21 mouse cellular contexts compared by ENCODE assay signal in the genomic region with DNA sequence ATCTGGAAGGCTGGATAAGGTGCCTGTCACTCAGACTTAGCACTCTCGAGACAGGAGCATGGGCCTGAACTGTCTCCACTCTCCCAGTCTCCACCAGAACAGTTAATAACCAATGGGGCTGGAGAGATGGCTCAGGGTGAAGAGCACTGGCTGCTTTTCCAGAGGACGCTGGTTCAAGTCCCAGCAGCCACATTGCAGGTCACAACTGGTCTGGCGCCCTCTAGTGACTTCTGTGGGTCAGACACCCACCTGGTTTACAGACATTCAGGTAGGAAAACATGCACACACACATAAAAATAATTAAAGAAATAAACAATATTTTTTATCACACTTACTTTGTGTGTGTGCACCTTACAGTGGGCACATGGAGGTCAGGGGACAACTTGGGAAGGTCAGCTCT. TPM values are rescaled to one million over a fixed set of nuclear protein-coding genes. Genes with fewer than 3 reads are reported as not detected.
DNase-seq lines count a peak whose midpoint lies in the region; ATAC-seq and TF ChIP-seq lines count a peak whose summit lies in the region.
"Had no signal": no experiment of that assay in that cellular context is flagged by ENCODE, and none has a peak within 500 bp of the region (broad histone marks: within the 10 kb centered on the region; RNA-seq: fewer than 3 reads in every experiment).

No protein-coding gene starts in this region.

- no peaks in the 10 kb centered on the region for H3K27me3 ChIP-seq in liver, adult 2 months (ENCODE audit: control insufficient read depth, insufficient read depth, low read length)
- peaks cover 10% of the 10 kb centered on the region for H3K27me3 ChIP-seq in liver, embryonic 11.5 days (replicated peaks; ENCODE audit: control insufficient read depth, insufficient read depth, low read length)
- no peaks in the 10 kb centered on the region for H3K27me3 ChIP-seq in midbrain, embryonic 16.5 days (ENCODE audit: control insufficient read depth, insufficient read depth, low read depth, low read length)
- H3K27me3 ChIP-seq in forebrain, embryonic 11.5 days (ENCODE audit: control insufficient read depth, insufficient read depth, low read length): peaks cover 2% of the 10 kb centered on the region; the same call in 1 of the 2 replicates
- H3K27me3 ChIP-seq: midbrain, embryonic 15.5 days had no signal

- H3K9ac ChIP-seq in liver, adult 2 months (ENCODE audit: low read depth, low read length): no peak overlapping the region
- no peak overlapping the region for H3K9ac ChIP-seq in liver, embryonic 11.5 days (ENCODE audit: low read depth, low read length)
- H3K9ac ChIP-seq in midbrain, embryonic 16.5 days (ENCODE audit: low read depth, low read length): no peak overlapping the region
- H3K9ac ChIP-seq in forebrain, embryonic 11.5 days (ENCODE audit: low read length): no peak overlapping the region
- H3K9ac ChIP-seq: forebrain, embryonic 13.5 days; hindbrain, embryonic 13.5 days; midbrain, embryonic 15.5 days; neural tube, embryonic 12.5 days had no signal

- no peak overlapping the region for H3K4me3 ChIP-seq in liver, adult 2 months (ENCODE audit: insufficient read depth, low read depth, low read length)
- no peak overlapping the region for H3K4me3 ChIP-seq in liver, embryonic 11.5 days (ENCODE audit: low read depth, low read length)
- no peak overlapping the region for H3K4me3 ChIP-seq in midbrain, embryonic 16.5 days (ENCODE audit: low read depth, low read length)
- H3K4me3 ChIP-seq in forebrain, embryonic 11.5 days (ENCODE audit: low read depth, low read length): no peak overlapping the region
- H3K4me3 ChIP-seq: forebrain, embryonic 13.5 days; hindbrain, embryonic 13.5 days; limb, embryonic 10.5 days; midbrain, embryonic 15.5 days; neural tube, embryonic 12.5 days had no signal

- no peaks in the 10 kb centered on the region for H3K36me3 ChIP-seq in liver, adult 2 months (ENCODE audit: control insufficient read depth, insufficient read depth, low read length)
- H3K36me3 ChIP-seq in liver, embryonic 11.5 days (ENCODE audit: control insufficient read depth, insufficient read depth, low read length): no peaks in the 10 kb centered on the region
- H3K36me3 ChIP-seq in midbrain, embryonic 16.5 days (ENCODE audit: control insufficient read depth, insufficient read depth, low read length): no peaks in the 10 kb centered on the region
- H3K36me3 ChIP-seq in forebrain, embryonic 11.5 days (ENCODE audit: control insufficient read depth, insufficient read depth, low read length): no peaks in the 10 kb centered on the region
- H3K36me3 ChIP-seq: hindbrain, embryonic 13.5 days; limb, embryonic 10.5 days; midbrain, embryonic 15.5 days; neural tube, embryonic 12.5 days had no signal

- no peak for DNase-seq in liver, adult 2 months (ENCODE audit: extremely low read depth, low read depth, low spot score)
- no peak for DNase-seq in liver, embryonic 11.5 days (ENCODE audit: low spot score)
- DNase-seq in B cell, adult 2 months: peak; percentile 11 to 20
- DNase-seq in ES-CJ7 (ENCODE audit: low read depth, low spot score): peak; percentile 36
- DNase-seq in naive thymus-derived CD4-positive, alpha-beta T cell, adult 2 months (ENCODE audit: low read depth): peak; percentile 8
- DNase-seq in forebrain, embryonic 11.5 days (ENCODE audit: low spot score): no peak
- DNase-seq: adrenal gland, adult 8-10 months; cerebellum, adult 9-11 months; embryo, embryonic 11 days; kidney, adult 18-20 months; lung, adult 2 months; right cerebral cortex, postnatal 25 days had no signal

- no peaks in the 10 kb centered on the region for H3K9me3 ChIP-seq in liver, embryonic 11.5 days (ENCODE audit: control insufficient read depth, low read length)
- peaks cover 8% of the 10 kb centered on the region; the same call in 1 of the 2 replicates for H3K9me3 ChIP-seq in midbrain, embryonic 16.5 days (replicated peaks; ENCODE audit: control insufficient read depth, low read length, poor library complexity, severe bottlenecking)
- H3K9me3 ChIP-seq in forebrain, embryonic 11.5 days (ENCODE audit: control insufficient read depth, low read length): peaks cover 3% of the 10 kb centered on the region; the same call in 1 of the 2 replicates
- H3K9me3 ChIP-seq: limb, embryonic 10.5 days; midbrain, embryonic 15.5 days had no signal

- no peak for ATAC-seq in liver, embryonic 11.5 days (replicated peaks; ENCODE audit: low FRiP score)
- no peak for ATAC-seq in midbrain, embryonic 16.5 days
- ATAC-seq in forebrain, embryonic 11.5 days (replicated peaks; ENCODE audit: low FRiP score): no peak
- ATAC-seq: forebrain, embryonic 13.5 days; midbrain, embryonic 15.5 days had no signal

- H3K27ac ChIP-seq in liver, adult 2 months (replicated peaks; ENCODE audit: insufficient read depth, low read depth, low read length): no peak overlapping the region
- H3K27ac ChIP-seq in liver, embryonic 11.5 days (ENCODE audit: low read depth, low read length): no peak overlapping the region
- no peak overlapping the region for H3K27ac ChIP-seq in midbrain, embryonic 16.5 days (ENCODE audit: low read length)
- H3K27ac ChIP-seq in forebrain, embryonic 11.5 days (ENCODE audit: low read depth, low read length): no peak overlapping the region
- H3K27ac ChIP-seq: forebrain, embryonic 13.5 days; hindbrain, embryonic 13.5 days; limb, embryonic 10.5 days; midbrain, embryonic 15.5 days; neural tube, embryonic 12.5 days had no signal

- no peak overlapping the region for H3K4me2 ChIP-seq in liver, embryonic 11.5 days
- H3K4me2 ChIP-seq in midbrain, embryonic 16.5 days (ENCODE audit: low read length): no peak overlapping the region
- no peak overlapping the region for H3K4me2 ChIP-seq in forebrain, embryonic 11.5 days (ENCODE audit: low read depth, low read length, severe bottlenecking)
- H3K4me2 ChIP-seq: forebrain, embryonic 13.5 days; hindbrain, embryonic 13.5 days; midbrain, embryonic 15.5 days; neural tube, embryonic 12.5 days had no signal

- 71% methylated on average over 3 of the region's 3 CpGs for WGBS in liver, adult 2 months
- WGBS in liver, embryonic 11.5 days: 64% methylated on average over 3 of the region's 3 CpGs
- WGBS in midbrain, embryonic 16.5 days: 65% methylated on average over 3 of the region's 3 CpGs
- 66% methylated on average over 3 of the region's 3 CpGs for WGBS in forebrain, embryonic 11.5 days

- no peaks in the 10 kb centered on the region for H3K79me2 ChIP-seq in liver, adult 2 months (ENCODE audit: control insufficient read depth, insufficient read depth, low read length)

- H3K4me1 ChIP-seq in liver, adult 2 months (ENCODE audit: control insufficient read depth, insufficient read depth, low read length): no peaks in the 10 kb centered on the region
- no peaks in the 10 kb centered on the region for H3K4me1 ChIP-seq in liver, embryonic 11.5 days (replicated peaks; ENCODE audit: control insufficient read depth, insufficient read depth, low read length)
- peaks cover 6% of the 10 kb centered on the region; the same call in 1 of the 2 replicates for H3K4me1 ChIP-seq in midbrain, embryonic 16.5 days (ENCODE audit: control insufficient read depth, insufficient read depth, low read length)
- H3K4me1 ChIP-seq in forebrain, embryonic 11.5 days (replicated peaks; ENCODE audit: control insufficient read depth, insufficient read depth, low read length): peaks cover 4% of the 10 kb centered on the region

- TF ChIP-seq POLR2A in liver, adult 2 months (IDR thresholded peaks at IDR 0.05; ENCODE audit: extremely low read depth, insufficient read depth, low read length): no peak

- TF ChIP-seq CTCF in liver, adult 2 months (IDR thresholded peaks at IDR 0.05; ENCODE audit: low read depth, low read length): peak; percentile 28; the same call in 1 of the 2 replicates

RNA-seq across cellular contexts. Expression of a gene that starts 56.1 kb away (rescaled TPM):
- not detected in 2 replicates for total RNA-seq in liver, adult 2 months (2014; rRNA removed)
- not detected in 2 replicates for polyA plus RNA-seq in liver, adult 2 months (2012; rRNA removed)
- 0.14 TPM in 1 of 2 replicates, not detected in the other for polyA plus RNA-seq in liver, embryonic 11.5 days (2014; fragmentation: Nextera tagmentation; extraction: Ambion mirVana)
- 0.95 and 0.98 TPM in 2 replicates for polyA plus RNA-seq in midbrain, embryonic 16.5 days (2015; fragmentation: Nextera tagmentation; extraction: Ambion mirVana)
- 1.0 and 1.6 TPM in 2 replicates for polyA plus RNA-seq in forebrain, embryonic 11.5 days (2014; fragmentation: Nextera tagmentation; extraction: Ambion mirVana)
- total RNA-seq: granulocyte monocyte progenitor cell, adult 5-6 weeks had no signal
- polyA plus RNA-seq: heart, embryonic 16.5 days; stomach, embryonic 14.5 days had no signal

Comparison
In these comparisons a context has a peak if more than half of its experiments do, and no peak if none do; other contexts are left out.
1. DNase-seq: peak in B cell, adult 2 months (2 of 2), ES-CJ7 (single experiment) and naive thymus-derived CD4-positive, alpha-beta T cell, adult 2 months (single experiment); none in liver, adult 2 months (single experiment), liver, embryonic 11.5 days (single experiment) and forebrain, embryonic 11.5 days (single experiment).